Mouse (Mus musculus): ENCODE data around the gene Gm9918. TPM values are rescaled to one million over a fixed set of nuclear protein-coding genes. Genes with fewer than 3 reads are reported as not detected.

Gene Gm9918
- total RNA-seq (2023): not detected in 4 replicates

GRCm38 (mm10) chr15:102270274-102270960 lies at the start of gene Gm9918:
Gene Gm9918, plus strand, starts transcription at chr15:102270563.

DNA sequence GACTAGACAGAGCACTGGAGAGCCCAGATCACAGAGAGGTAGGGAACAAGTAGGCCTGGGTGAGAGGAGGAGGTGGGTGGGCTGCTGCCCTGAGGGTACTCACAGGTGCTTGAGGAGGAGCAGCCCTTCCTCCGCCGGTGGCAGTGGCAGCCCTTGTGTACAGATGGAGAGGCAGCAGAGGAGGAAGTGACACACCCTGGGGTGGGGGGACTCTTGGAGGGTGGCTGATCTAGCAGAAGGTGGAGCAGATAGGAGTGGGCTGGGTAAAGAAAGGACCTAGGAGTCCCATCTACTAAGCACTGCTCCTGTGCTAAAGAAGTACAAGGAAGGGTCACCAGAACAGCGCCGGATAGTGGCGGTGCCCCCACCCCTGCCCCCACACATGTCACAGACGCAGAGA lies 38.6 kb upstream of the Gm9918 start, which contains the start of gene Itgb7:
TSS of gene Itgb7 (minus strand) at position 197 of the 400 bp plus-strand sequence.

DNA sequence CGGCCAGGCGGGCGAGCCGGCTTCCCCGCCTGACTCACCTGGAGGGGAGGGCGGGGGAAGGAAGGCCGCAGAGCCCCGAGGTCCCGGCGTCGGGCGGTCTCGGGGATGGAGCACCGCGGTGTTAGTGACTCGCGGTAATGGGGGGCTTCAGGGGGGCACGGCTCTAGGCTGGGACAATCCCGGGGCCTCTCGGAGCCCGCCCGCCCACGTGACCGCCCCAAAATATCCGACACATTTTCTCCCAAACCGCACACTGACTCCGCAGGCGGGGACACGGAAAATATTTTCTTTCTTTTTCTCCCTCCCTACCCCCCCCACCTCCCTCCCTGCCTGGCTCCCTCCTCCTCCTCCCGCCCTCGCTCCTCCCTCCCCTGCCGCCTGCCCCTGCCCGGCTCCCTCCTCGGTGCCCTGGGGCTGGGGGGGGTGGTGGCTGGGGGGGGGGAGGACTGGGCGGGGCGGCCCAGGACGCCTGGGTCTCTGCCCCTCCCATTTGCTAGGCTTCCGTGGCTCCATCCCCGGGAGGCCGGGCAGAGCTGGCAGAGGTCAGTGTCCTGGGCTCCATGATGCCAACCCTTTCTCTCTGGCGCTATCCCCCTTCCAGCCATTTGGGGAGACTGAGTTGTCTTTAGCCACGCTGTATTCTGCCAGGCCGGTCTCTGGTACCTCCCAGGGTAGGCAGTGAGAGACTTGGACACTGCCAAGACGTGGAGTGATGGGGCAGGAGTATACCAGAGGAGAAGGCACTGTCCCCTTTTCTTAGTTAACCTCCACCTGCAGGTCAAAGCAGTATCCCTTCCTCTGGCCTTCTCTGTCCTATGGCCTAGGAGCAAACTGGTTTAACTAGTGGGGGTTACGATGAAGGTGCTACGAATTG lies 12.9 kb upstream of the Gm9918 start, which contains the start of gene Rarg:
TSS of gene Rarg (minus strand) at position 316 of the 874 bp plus-strand sequence.

GRCm38 (mm10) chr15:102279092-102279782 lies 8.9 kb downstream of the Gm9918 start, which contains the start of gene Mfsd5:
Gene Mfsd5, plus strand, starts transcription at chr15:102279454.

GRCm38 (mm10) chr15:102295633-102296367 lies 25.4 kb downstream of the Gm9918 start, which contains the start of gene Espl1:
Gene Espl1, plus strand, starts transcription at chr15:102296266.

Other genes starting within 250 kb of the Gm9918 start
- not detected in 4 replicates for gene Krt18, start 242.4 kb upstream of the Gm9918 start, total RNA-seq (2023)
- gene Eif4b, start 196.8 kb upstream of the Gm9918 start, total RNA-seq (2023): 227 to 240 TPM (median 233 TPM) in 4 replicates
- 0.18 to 4.5 TPM (median 0.52 TPM) in 4 replicates for gene Tns2, start 170.2 kb upstream of the Gm9918 start, total RNA-seq (2023)
- 36.3 to 41.8 TPM (median 36.9 TPM) in 4 replicates for gene Spryd3, start 134.3 kb upstream of the Gm9918 start, total RNA-seq (2023)
- gene Igfbp6, start 126.2 kb upstream of the Gm9918 start, total RNA-seq (2023): 0.55 to 1.1 TPM in 2 of 4 replicates, not detected in the others
- gene Soat2, start 120.0 kb upstream of the Gm9918 start, total RNA-seq (2023): 0.33 to 0.91 TPM (median 0.70 TPM) in 3 of 4 replicates, not detected in the other
- 111 to 141 TPM (median 130 TPM) in 4 replicates for gene Zfp740, start 67.3 kb upstream of the Gm9918 start, total RNA-seq (2023)
- gene Csad, start 65.8 kb upstream of the Gm9918 start, total RNA-seq (2023): 24.6 to 31.1 TPM (median 29.0 TPM) in 4 replicates
- gene Itgb7, start 38.6 kb upstream of the Gm9918 start, total RNA-seq (2023): 187 to 202 TPM (median 190 TPM) in 4 replicates
- 0.33 to 1.3 TPM (median 0.66 TPM) in 4 replicates for gene Rarg, start 13.0 kb upstream of the Gm9918 start, total RNA-seq (2023)
- 29.1 to 33.1 TPM (median 29.8 TPM) in 4 replicates for gene Mfsd5, start 8.9 kb downstream of the Gm9918 start, total RNA-seq (2023)
- gene Espl1, start 25.7 kb downstream of the Gm9918 start, total RNA-seq (2023): 1.0 to 2.1 TPM (median 1.1 TPM) in 4 replicates
- 474 to 522 TPM (median 515 TPM) in 4 replicates for gene Pfdn5, start 55.6 kb downstream of the Gm9918 start, total RNA-seq (2023)
- gene Myg1, start 61.1 kb downstream of the Gm9918 start, total RNA-seq (2023): 49.2 to 62.4 TPM (median 52.1 TPM) in 4 replicates
- gene Aaas, start 80.2 kb downstream of the Gm9918 start, total RNA-seq (2023): 55.2 to 70.8 TPM (median 65.9 TPM) in 4 replicates
- gene Sp7, start 96.6 kb downstream of the Gm9918 start, total RNA-seq (2023): not detected in 4 replicates
- 173 to 210 TPM (median 184 TPM) in 4 replicates for gene Sp1, start 135.6 kb downstream of the Gm9918 start, total RNA-seq (2023)
- 0.46 to 8.5 TPM (median 0.73 TPM) in 4 replicates for gene Amhr2, start 174.8 kb downstream of the Gm9918 start, total RNA-seq (2023)
- 86.5 to 104 TPM (median 95.4 TPM) in 4 replicates for gene Prr13, start 188.5 kb downstream of the Gm9918 start, total RNA-seq (2023)
- gene Pcbp2, start 200.0 kb downstream of the Gm9918 start, total RNA-seq (2023): 728 to 764 TPM (median 734 TPM) in 4 replicates
- gene Gm10337, start 233.2 kb downstream of the Gm9918 start, total RNA-seq (2023): 8.3 to 18.6 TPM (median 11.2 TPM) in 3 of 4 replicates, not detected in the other
- gene Map3k12, start 246.5 kb downstream of the Gm9918 start, total RNA-seq (2023): 0.88 to 1.8 TPM (median 1.1 TPM) in 4 replicates
- 41.6 to 48.9 TPM (median 44.6 TPM) in 4 replicates for gene Tarbp2, start 247.6 kb downstream of the Gm9918 start, total RNA-seq (2023)